Mouse (Mus musculus) embryonic facial prominence, embryonic 14.5 days (tissue): ENCODE measurements around the gene Tet3. TPM values are rescaled to one million over a fixed set of nuclear protein-coding genes. Genes with fewer than 3 reads are reported as not detected.

Experiments
- ATAC-seq: fragments of 200-750 bp; cut with Nextera tagmentation; 2 replicates; pipeline ENCODE4 v1.8.0; 2017; ENCODE audit warnings: low read depth, moderate number of reproducible peaks, moderate TSS enrichment
- DNase-seq: peaks from one replicate; pipeline ENCODE4 v3.0.0-alpha.2; 2015; ENCODE audit warnings: low spot score
- H3K27ac ChIP-seq: fragments of 300-500 bp; sonication (generic); replicated peaks from 2 replicates; pipeline ENCODE4 v1.5.1; 2014; ENCODE audit warnings: low read depth, mild to moderate bottlenecking, low read length, moderate library complexity
- H3K27me3 ChIP-seq: fragments of 300-500 bp; sonication (generic); replicated peaks from 2 replicates; pipeline ENCODE4 v1.6.1; 2014; ENCODE audit warnings: low read length; ENCODE audit not compliant: control insufficient read depth, insufficient read depth
- H3K36me3 ChIP-seq: fragments of 300-500 bp; sonication (generic); 2 replicates; pipeline ENCODE4 v1.6.1; 2014; ENCODE audit warnings: low read length, mixed read lengths; ENCODE audit not compliant: control insufficient read depth, insufficient read depth
- H3K4me1 ChIP-seq: fragments of 300-500 bp; sonication (generic); 2 replicates; pipeline ENCODE4 v1.6.1; 2014; ENCODE audit warnings: antibody characterized with exemption, low read length; ENCODE audit not compliant: control insufficient read depth, insufficient read depth
- H3K4me2 ChIP-seq: fragments of 300-500 bp; sonication (generic); 2 replicates; pipeline ENCODE4 v1.6.1; 2014; ENCODE audit warnings: low read depth, mild to moderate bottlenecking, low read length, moderate library complexity, mixed read lengths
- H3K4me3 ChIP-seq: fragments of 300-500 bp; sonication (generic); 2 replicates; pipeline ENCODE4 v1.5.1; 2014; ENCODE audit warnings: low read depth, mild to moderate bottlenecking, low read length
- H3K9ac ChIP-seq: fragments of 300-500 bp; sonication (generic); 2 replicates; pipeline ENCODE4 v1.6.1; 2014; ENCODE audit warnings: low read depth, mild to moderate bottlenecking, low read length, moderate library complexity, mixed read lengths
- H3K9me3 ChIP-seq: fragments of 300-500 bp; sonication (generic); 2 replicates; pipeline ENCODE4 v1.6.1; 2016; ENCODE audit warnings: low read length; ENCODE audit not compliant: control insufficient read depth
- WGBS: fragments of 180-500 bp; shearing (Covaris S2); extraction: QIAGEN DNeasy Blood & Tissue Kit; methylation state at CpG from one replicate; pipeline ENCODE4 v1.1.7; 2014; 5-methylcytosine and 5-hydroxymethylcytosine counted together
- polyA plus RNA-seq: library from polyadenylated mRNA; unstranded; fragments of >200 nt; fragmentation: Nextera tagmentation; extraction: Ambion mirVana; gene quantifications from 2 replicates; pipeline ENCODE4 v1.2.1, GENCODE M21; 2014

Gene Tet3
- polyA plus RNA-seq, 1 experiment from 2014 or later, result 37.3 TPM

DNA sequence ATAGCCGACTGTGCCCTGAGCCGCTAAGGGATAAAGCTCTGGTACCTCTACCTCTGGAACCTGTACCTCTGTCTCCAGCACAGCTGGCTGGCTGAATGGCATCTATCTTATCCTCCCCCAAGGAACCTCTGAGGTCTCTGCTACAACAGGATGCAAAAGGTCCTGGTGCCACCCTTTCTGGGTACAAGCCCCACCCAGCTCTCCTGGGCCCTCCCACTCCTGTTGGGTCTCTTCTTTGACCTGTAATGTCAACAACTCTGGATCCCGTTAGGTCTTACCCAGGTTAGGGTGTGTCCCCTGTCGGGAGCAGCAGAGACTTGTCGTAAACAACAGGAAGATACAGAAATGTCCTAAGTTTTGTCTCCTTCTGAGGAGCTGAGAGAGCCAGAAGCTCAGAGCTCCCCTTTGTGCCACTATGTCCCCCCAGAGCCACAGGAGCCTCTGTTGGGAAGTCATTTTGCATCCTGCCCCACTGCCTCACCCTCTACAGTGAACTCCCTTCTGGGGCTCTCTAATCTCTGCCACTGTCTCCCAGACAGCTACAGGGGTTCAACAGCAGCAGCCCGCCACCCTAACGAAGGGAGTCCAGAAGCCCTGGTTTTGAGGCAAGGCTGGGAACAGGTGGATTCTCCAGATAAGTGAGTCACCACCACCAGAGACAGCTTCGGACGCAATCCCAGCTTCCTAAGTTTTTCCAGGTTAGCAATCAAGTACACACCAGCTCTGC, 47.1 kb downstream of the Tet3 start:
- no peaks in the 10 kb centered on the region for H3K27me3 ChIP-seq
- 76% methylated on average over 9 of the region's 9 CpGs for WGBS
- no peak overlapping the region for H3K4me2 ChIP-seq
- DNase-seq (no peak), ATAC-seq (no peak)
- H3K27ac ChIP-seq, result no peak overlapping the region
- no peak overlapping the region for H3K4me3 ChIP-seq
- H3K36me3 ChIP-seq, result peaks cover 21% of the 10 kb centered on the region; the same call in 1 of the 2 replicates
- no peak overlapping the region for H3K9ac ChIP-seq
- peaks cover 35% of the 10 kb centered on the region for H3K4me1 ChIP-seq
- no peaks in the 10 kb centered on the region for H3K9me3 ChIP-seq

DNA sequence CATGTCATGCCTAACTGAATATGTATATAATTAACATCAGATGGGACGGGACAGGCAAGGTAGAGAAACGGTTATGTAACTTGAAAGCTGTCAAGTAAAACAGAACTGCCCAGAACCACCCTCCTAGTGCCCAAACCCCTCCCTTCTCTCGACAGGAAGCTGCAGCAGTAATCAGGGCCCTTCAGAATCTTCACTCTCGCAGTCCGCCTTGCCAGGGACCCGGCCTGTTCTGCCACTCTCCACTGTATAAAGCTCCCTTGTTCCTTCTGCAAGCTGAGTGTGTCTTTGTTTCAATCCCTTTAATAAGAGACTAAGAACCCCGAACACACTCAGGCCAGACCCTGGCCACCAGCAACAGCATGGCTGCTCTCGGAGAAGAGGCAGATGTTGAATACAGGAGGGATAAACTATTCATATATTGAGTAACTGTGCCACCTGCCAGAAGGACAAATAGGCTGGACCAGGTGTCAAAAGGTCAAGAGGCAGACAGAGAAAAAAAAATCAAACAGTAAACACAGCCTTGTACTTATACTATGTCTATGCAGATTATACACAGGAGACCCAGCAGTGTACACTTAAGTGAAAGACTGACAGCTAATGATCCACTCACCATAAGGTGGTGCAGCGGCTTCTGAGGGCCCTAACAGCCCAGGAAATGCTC, 48.7 kb downstream of the Tet3 start:
- Histone ChIP-seq H3K36me3 (0 out of 2 replicates have a peak, but pooled peaks cover 19% of the 10 kb centered on the region), H3K9ac (no peak overlapping the region), H3K27ac (no peak overlapping the region; the same call in 1 of the 2 replicates), H3K4me1 (peaks cover 20% of the 10 kb centered on the region), H3K4me3 (no peak overlapping the region), H3K4me2 (no peak overlapping the region), H3K9me3 (no peaks in the 10 kb centered on the region), H3K27me3 (no peaks in the 10 kb centered on the region)
- no peak; the same call in 1 of the 2 replicates for ATAC-seq
- DNase-seq, result no peak
- 37% methylated on average over 9 of the region's 9 CpGs for WGBS

DNA sequence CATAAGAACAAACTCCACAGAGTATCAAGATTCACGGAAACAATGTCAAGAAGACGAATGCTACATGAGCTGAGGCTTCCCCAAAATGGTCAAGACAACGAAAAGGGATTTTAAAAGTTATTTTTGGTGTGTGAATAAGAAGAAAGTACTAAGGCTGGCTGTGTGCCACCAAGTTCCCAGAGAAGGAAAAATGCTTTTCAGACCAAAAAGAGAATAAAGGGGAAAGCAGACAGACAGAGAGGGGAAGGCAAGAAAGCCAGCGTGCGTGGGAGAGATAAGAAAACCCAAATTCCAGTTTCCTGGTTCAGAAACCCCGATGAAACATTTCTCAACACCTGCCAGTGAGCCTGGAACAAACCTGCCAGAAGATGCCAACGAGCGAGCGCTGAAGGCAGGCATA, 50.4 kb downstream of the Tet3 start:
- Histone ChIP-seq H3K4me2 (no peak overlapping the region), H3K27ac (no peak overlapping the region), H3K9ac (no peak overlapping the region), H3K36me3 (peaks cover 27% of the 10 kb centered on the region), H3K4me1 (peaks cover 16% of the 10 kb centered on the region), H3K4me3 (no peak overlapping the region), H3K27me3 (no peaks in the 10 kb centered on the region), H3K9me3 (no peaks in the 10 kb centered on the region)
- ATAC-seq (no peak), DNase-seq (no peak)
- 76% methylated on average over 9 of the region's 9 CpGs for WGBS

DNA sequence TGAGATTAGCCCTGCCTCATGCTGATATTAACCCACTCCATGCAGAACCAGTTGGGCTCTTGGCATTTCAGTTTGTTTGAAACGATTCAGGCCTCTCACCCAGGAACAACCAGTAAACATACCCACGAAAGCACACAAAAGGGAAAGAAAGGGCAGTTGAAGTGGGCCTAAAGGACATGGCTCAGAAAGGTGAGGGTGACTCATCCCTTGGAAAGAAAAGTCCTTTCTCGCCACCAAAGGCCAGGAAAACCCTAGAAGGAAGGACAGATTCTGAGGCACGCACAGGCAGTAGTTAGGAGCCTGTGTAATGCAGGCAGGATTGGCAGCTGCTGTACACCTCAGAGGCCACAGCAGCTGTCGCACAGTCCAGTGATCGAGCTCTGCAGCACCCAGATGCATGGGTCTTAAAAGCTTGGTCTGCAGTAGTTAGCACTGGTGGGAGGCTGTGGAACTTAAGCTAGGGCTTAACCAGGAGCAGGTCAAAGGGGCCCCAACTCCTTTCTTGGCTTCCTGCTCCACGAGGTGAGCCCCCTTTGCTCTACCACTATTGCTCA, 53.3 kb downstream of the Tet3 start:
- Histone ChIP-seq H3K9me3 (no peaks in the 10 kb centered on the region), H3K9ac (no peak overlapping the region), H3K36me3 (peaks cover 56% of the 10 kb centered on the region), H3K27me3 (no peaks in the 10 kb centered on the region), H3K27ac (no peak overlapping the region), H3K4me2 (no peak overlapping the region), H3K4me3 (no peak overlapping the region), H3K4me1 (0 out of 2 replicates have a peak, but pooled peaks cover 6% of the 10 kb centered on the region)
- no peak; the same call in 1 of the 2 replicates for ATAC-seq
- peak; percentile 50 for DNase-seq
- WGBS, result 80% methylated on average over 7 of the region's 7 CpGs

DNA sequence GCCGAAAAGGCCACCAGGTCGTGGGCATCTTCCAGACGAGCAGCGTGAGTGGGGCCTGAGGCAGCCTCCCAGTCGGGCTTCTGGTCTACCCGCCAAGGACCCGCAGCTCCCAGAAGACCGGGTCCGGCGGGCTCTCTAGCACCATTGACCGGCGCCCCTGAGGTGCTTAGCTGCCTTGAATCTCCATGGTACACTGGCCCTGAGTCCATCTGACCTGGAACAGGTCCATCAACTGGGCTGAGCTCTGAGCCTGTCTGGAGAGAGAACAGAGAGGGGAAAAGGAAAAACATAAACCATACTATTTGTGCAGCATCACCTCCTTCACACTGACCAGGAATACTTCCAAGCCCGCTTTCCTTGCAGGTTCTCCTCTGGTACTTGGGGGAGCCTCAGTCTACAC, 54.3 kb downstream of the Tet3 start:
- Histone ChIP-seq H3K9me3 (no peaks in the 10 kb centered on the region), H3K9ac (no peak overlapping the region), H3K27ac (no peak overlapping the region), H3K4me2 (no peak overlapping the region), H3K4me3 (no peak overlapping the region), H3K27me3 (no peaks in the 10 kb centered on the region), H3K4me1 (no peaks in the 10 kb centered on the region), H3K36me3 (peaks cover 61% of the 10 kb centered on the region)
- 97% methylated on average over 13 of the region's 13 CpGs for WGBS
- no peak for ATAC-seq
- DNase-seq, result no peak

DNA sequence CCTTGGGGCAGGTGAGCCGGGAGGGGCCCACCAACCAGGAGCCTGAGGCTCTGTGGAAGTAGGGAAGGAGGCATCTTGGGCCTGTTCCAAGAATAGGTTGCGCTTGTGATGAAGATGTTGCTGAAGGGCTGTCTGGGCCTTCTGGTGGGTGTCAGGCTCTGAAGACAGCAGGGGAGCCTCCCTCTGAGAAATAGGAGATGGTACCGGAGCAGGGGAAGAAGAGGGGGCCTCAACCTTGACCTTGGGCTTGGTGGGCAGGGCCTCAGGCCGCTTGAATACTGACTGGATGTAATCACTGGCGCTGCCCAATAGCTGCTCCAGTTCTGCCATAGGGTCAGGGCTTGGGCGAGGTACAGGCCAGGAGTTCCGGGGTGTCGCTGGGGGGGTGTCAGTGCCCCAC, 55.4 kb downstream of the Tet3 start:
- Histone ChIP-seq H3K9ac (no peak overlapping the region), H3K27me3 (no peaks in the 10 kb centered on the region), H3K4me3 (no peak overlapping the region), H3K27ac (no peak overlapping the region), H3K4me1 (no peaks in the 10 kb centered on the region), H3K4me2 (no peak overlapping the region), H3K9me3 (no peaks in the 10 kb centered on the region), H3K36me3 (peaks cover 72% of the 10 kb centered on the region)
- 96% methylated on average over 7 of the region's 8 CpGs for WGBS
- DNase-seq (no peak), ATAC-seq (no peak)

DNA sequence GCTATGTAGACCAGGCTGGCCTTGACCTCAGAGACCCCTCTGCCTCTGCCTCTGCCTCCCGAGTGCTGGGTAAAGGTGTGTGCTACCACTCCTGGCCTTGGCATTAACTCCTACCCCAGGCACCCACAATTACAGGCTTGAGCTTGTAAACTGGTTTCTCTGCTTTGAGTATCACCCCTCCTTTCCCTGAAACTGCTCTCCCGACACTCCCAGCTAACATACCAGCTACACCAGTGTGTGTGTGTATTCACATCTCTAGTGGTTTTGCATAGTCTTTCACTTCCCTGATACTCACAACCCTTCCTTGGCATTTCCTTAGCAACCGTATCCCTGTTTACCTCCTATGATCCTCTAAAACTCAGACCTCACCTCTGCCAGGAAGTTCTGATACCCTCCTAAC, 59.1 kb downstream of the Tet3 start:
- Histone ChIP-seq H3K4me3 (no peak overlapping the region), H3K27ac (no peak overlapping the region), H3K4me1 (no peaks in the 10 kb centered on the region), H3K9ac (no peak overlapping the region), H3K9me3 (no peaks in the 10 kb centered on the region), H3K27me3 (no peaks in the 10 kb centered on the region), H3K36me3 (peaks cover 92% of the 10 kb centered on the region), H3K4me2 (no peak overlapping the region)
- 68% methylated on average over 3 of the region's 3 CpGs for WGBS
- ATAC-seq (peak; percentile 47), DNase-seq (peak; percentile 57)

DNA sequence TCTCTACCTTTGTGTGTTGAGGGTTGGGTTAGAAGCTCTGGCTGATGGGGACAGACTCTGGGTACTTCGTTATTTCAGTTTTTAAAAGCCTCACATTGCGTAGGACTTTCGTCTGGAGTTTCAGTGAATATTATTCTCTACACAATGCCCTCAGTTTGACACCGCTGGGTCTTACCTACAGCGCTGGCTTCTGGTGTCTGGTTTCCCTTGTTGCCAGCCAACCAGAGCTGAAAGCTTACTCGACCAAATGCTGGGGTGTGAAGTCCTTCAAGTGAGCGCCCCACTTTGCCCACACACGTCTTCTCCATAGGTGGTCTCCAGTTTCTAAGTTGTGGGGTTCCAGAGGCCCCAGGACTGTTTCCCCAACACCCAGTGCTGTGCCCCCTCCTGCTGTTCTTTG, 61.2 kb downstream of the Tet3 start:
- H3K9ac ChIP-seq, result no peak overlapping the region
- H3K4me1 ChIP-seq, result peaks cover 1% of the 10 kb centered on the region
- WGBS, result 75% methylated on average over 8 of the region's 8 CpGs
- H3K4me2 ChIP-seq, result no peak overlapping the region
- ATAC-seq (peak; percentile 79; the same call in 1 of the 2 replicates), DNase-seq (peak; percentile 54)
- no peaks in the 10 kb centered on the region for H3K27me3 ChIP-seq
- H3K4me3 ChIP-seq, result no peak overlapping the region
- H3K36me3 ChIP-seq, result peaks cover 89% of the 10 kb centered on the region
- no peaks in the 10 kb centered on the region for H3K9me3 ChIP-seq
- no peak overlapping the region; the same call in 1 of the 2 replicates for H3K27ac ChIP-seq
